Mouse (Mus musculus): ENCODE measurements around the gene Dis3l.

Gene Dis3l

GRCm38 (mm10) chr9:64259906-64260305 is 81.2 kb downstream of the Dis3l start:
- ATAC-seq (ENCODE audit: low TSS enrichment), result no peak

Measured in frontal cortex, adult (tissue).